Mouse (Mus musculus) spleen, adult 12 weeks (tissue): ENCODE measurements around the gene Abcg1.

Source experiments
- DNase-seq: peaks from one replicate; pipeline ENCODE4 v3.0.0; 2022; ENCODE audit warnings: low spot score

The Abcg1 gene

GRCm38 (mm10) chr17:31129452-31129851 lies 72.0 kb downstream of the Abcg1 start, which contains the start of gene Tff3:
TSS of gene Tff3 (minus strand) at chr17:31129646.
- no peak for DNase-seq

- no peak for DNase-seq
Observed at GRCm38 (mm10) chr17:31131269-31131821, 73.9 kb downstream of the Abcg1 start.

GRCm38 (mm10) chr17:31133776-31134175 lies 76.3 kb downstream of the Abcg1 start:
- no peak for DNase-seq

DNA sequence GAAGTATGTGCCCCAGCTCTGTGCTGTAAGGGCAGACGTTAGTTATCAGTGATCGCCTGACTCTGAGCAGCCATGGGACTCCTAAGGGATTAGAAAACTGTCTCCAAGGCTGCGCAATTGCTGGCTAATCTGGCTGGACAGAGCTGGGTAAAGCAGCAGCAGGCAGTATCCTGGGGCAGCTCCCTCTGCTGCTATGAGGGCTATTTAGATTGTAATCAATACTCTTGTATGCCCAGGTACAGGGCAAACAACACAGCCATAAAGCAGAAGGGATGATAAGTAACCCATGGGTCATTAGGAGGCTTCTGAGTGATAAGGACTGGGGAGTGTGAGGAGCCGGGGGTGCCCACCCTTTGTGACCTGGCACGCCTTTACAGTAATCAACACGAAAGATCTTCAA lies 77.4 kb downstream of the Abcg1 start:
- DNase-seq, result no peak

- no peak for DNase-seq
Observed at GRCm38 (mm10) chr17:31136291-31136690, 78.8 kb downstream of the Abcg1 start.

DNA sequence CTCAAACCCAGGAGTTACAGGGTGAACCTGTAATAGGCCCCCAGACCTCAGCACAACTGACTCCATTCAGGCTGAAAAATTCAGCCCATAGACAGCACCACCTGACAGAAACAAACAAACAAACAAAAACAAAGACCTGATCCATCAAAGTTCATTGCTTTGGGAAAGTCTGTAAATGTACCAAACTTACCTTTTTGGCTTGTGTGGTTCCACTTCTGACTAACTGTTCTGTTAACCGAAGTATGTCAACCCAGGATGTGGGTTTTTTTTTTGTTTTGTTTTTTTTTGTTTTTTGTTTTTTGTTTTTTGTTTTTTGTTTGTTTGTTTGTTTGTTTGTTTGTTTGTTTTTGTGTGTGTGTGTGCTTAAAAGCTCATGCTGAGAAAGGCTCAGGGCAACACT lies 79.3 kb downstream of the Abcg1 start:
- no peak for DNase-seq

DNA sequence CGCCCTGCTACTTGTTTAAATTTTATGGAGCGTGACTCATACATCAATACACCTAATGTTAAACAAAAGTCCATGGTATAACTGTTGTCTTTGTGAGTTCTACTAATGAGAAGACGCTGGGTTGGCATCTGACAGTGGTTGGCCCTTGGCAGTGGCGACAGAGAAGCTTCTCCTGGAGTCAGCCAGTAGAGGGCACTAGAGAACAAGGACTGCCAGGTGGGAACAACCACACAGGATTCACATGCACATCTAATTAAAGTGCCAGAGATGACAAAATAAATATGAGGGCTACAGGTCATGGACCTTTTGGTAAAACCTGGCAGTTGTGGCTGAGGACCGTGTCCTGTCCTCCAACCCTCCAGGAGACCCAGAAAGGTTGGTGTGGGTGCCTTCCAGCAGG lies 80.9 kb downstream of the Abcg1 start:
- DNase-seq, result peak; percentile 43

- DNase-seq, result no peak
Observed at GRCm38 (mm10) chr17:31142116-31142515, 84.6 kb downstream of the Abcg1 start.

- DNase-seq, result no peak
Observed at GRCm38 (mm10) chr17:31144040-31145037, 86.9 kb downstream of the Abcg1 start, which contains the start of gene Tff2. TSS of gene Tff2 (minus strand) at chr17:31144282.

- no peak for DNase-seq
Observed at GRCm38 (mm10) chr17:31145998-31146397, 88.5 kb downstream of the Abcg1 start.

DNA sequence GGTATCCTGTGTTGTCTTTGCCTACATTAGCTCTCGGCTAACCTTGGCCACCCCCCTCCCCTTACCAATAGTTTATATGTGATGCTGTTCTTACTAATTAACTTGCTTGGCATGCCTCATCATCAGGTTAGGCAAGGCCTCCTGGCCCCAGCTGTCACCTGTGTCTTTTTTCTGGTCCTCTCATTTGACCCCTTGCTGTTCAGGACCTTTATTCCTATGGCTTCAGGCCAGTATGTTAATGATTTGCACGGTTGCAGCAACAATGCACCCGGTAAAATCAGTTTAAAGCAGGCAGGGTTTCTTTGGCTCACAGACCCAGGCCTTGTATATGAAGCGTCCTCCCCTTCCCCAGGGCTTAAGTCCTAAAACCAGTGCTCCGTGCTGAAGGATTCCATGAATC lies 95.0 kb downstream of the Abcg1 start:
- DNase-seq, result no peak

GRCm38 (mm10) chr17:31152966-31153499 lies 95.6 kb downstream of the Abcg1 start:
- no peak for DNase-seq

DNA sequence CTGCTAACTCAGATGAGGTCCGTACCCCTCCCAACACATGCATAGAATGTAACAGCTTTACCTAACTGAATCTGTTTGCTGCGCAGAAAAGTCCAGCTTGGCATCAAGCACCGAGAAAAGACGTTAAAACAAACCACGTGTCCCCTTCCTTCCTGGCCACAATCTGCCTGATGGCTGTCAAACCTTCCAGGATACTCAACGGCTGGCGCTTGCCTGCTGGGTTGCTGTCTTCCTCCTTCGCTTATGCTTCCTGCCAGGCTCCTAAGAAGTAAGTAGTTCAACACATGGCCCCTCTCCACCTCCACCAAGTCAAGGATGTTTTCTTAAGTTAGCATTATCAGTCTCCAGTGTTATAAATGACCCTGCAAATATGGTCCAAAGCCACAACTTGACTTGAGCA lies 96.3 kb downstream of the Abcg1 start:
- DNase-seq, result no peak

GRCm38 (mm10) chr17:31157921-31158320 lies 100.4 kb downstream of the Abcg1 start:
- DNase-seq, result no peak

DNA sequence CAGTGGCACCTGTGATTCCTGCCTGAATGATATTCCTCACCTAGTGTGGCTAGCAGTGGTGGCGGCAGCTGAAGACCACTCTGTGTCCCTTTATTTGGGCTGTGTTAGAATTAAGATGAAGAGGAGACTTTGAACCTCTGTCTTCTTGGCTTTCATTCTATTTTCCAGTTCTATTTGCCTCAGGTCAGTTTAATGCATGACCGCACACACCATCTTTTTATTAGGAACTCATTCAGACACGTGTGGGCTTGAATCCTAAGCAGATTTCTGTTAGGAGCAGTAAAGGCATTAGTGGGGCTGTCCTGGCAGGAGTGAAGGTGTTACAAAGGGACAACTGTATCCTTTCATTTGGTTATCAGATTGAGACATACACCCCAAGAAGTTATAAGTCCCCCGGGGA lies 102.8 kb downstream of the Abcg1 start:
- DNase-seq, result no peak

DNA sequence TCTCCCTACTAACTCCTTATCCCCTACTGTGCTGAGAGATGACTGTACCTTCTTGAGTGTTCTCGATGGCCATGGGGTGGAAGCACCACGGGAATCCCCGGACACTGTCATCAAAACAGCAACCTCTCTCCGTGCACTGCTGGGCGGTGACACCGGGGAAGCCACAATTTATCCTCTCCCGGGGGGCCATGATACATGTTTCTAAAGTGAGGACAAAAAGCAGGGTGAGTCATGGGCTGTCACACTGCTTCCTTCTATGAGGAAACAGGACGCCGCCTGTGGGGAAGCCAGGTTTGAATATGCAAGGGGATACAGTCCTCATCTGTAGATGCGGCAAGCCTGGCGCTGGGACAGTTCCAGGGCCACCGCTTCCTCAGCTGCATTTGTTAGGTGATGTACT lies 105.1 kb downstream of the Abcg1 start:
- no peak for DNase-seq

DNA sequence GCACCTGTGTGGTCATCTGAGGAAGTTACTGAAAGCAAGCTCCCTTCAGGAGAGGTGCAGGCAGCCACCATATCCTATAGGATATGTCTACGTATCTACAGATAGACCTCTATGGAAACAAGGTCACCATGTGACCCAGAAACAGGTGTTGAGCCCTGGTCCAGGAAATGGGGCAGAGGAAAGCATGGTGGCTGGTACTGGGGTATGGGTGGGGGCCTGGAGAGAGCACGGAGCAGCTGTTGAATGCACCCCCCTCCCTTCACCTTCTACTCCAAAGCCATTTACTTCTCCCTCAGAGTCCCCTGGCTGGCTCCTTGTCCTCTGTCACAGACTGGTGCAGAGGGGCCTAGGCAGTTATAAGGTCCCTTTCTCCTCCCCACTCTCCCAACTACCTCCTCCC lies 106.3 kb downstream of the Abcg1 start:
- DNase-seq, result no peak

DNA sequence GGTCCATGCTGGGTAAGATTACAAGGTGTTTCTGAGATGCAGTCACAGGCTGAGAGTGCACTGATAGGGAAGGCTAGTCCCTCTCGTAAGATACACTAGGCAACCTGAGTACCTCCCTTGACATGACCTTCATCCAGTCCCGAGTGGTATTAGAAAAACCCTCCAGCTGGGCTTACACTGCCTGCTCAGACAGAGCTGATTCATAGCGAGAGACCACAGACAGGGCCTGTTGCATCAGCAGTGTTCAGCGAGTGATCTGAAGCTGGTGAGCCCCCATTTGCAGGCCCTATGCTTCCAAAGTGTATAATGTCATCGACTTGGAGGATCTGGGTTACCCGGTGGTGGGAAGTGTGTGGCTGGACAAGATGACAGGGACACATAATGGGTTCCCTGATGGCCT lies 107.7 kb downstream of the Abcg1 start, which contains the start of gene Tff1:
Tff1 (minus strand) TSS at position 151 of the 400 bp plus-strand sequence.
- DNase-seq, result no peak
